Mouse (Mus musculus) limb, embryonic 14.5 days (tissue): ENCODE results near the gene Ccdc28a. TPM values are rescaled to one million over a fixed set of nuclear protein-coding genes. Genes with fewer than 3 reads are reported as not detected.

Experiments used
- ATAC-seq: fragments of 200-750 bp; cut with Nextera tagmentation; 2 replicates; pipeline ENCODE4 v1.8.0; 2017; ENCODE audit warnings: low read depth, moderate number of reproducible peaks, moderate TSS enrichment; ENCODE audit not compliant: low FRiP score
- DNase-seq: peaks from one replicate; pipeline ENCODE4 v3.0.0-alpha.2; 2015; ENCODE audit warnings: low spot score
- H3K27ac ChIP-seq: fragments of 300-500 bp; sonication (generic); replicated peaks from 2 replicates; pipeline ENCODE4 v1.5.1; 2014; ENCODE audit warnings: low read depth, mild to moderate bottlenecking, low read length, moderate library complexity, mixed read lengths
- H3K27me3 ChIP-seq: fragments of 300-500 bp; sonication (generic); 2 replicates; pipeline ENCODE4 v1.6.1; 2014; ENCODE audit warnings: low read length, mixed read lengths; ENCODE audit not compliant: control insufficient read depth, insufficient read depth
- H3K36me3 ChIP-seq: fragments of 300-500 bp; sonication (generic); 2 replicates; pipeline ENCODE4 v1.6.1; 2014; ENCODE audit warnings: mild to moderate bottlenecking, low read length, moderate library complexity, mixed read lengths; ENCODE audit not compliant: control insufficient read depth, insufficient read depth
- H3K4me1 ChIP-seq: fragments of 300-500 bp; sonication (generic); 2 replicates; pipeline ENCODE4 v1.6.1; 2014; ENCODE audit warnings: antibody characterized with exemption, low read length, mixed read lengths; ENCODE audit not compliant: control insufficient read depth, insufficient read depth
- H3K4me2 ChIP-seq: fragments of 300-500 bp; sonication (generic); replicated peaks from 2 replicates; pipeline ENCODE4 v1.6.1; 2014; ENCODE audit warnings: low read depth, mild to moderate bottlenecking, low read length, moderate library complexity; ENCODE audit not compliant: severe bottlenecking
- H3K4me3 ChIP-seq: fragments of 300-500 bp; sonication (generic); replicated peaks from 2 replicates; pipeline ENCODE4 v1.5.1; 2014; ENCODE audit warnings: low read length
- H3K9ac ChIP-seq: fragments of 300-500 bp; sonication (generic); 2 replicates; pipeline ENCODE4 v1.6.1; 2014; ENCODE audit warnings: mild to moderate bottlenecking, low read depth, low read length, moderate library complexity; ENCODE audit not compliant: severe bottlenecking
- H3K9me3 ChIP-seq: fragments of 300-500 bp; sonication (generic); 2 replicates; pipeline ENCODE4 v1.6.1; 2016; ENCODE audit warnings: low read length; ENCODE audit not compliant: control insufficient read depth
- POLR2A ChIP-seq: fragments of 200-500 bp; IDR thresholded peaks from 2 replicates; pipeline ENCODE4 v1.8.0; 2012; ENCODE audit warnings: inconsistent platforms, mild to moderate bottlenecking, moderate library complexity, borderline replicate concordance; ENCODE audit not compliant: insufficient read depth, insufficient read length; ENCODE audit errors: extremely low read depth
- WGBS: fragments of 180-500 bp; shearing (Covaris S2); extraction: QIAGEN DNeasy Blood & Tissue Kit; methylation state at CpG from one replicate; pipeline ENCODE4 v1.1.7; 2014; 5-methylcytosine and 5-hydroxymethylcytosine counted together
- polyA plus RNA-seq, 2 experiments: library from polyadenylated mRNA; depleted of rRNA in 1 of 2; stranded (reverse) in 1 of 2; unstranded in 1 of 2; fragments of >200 nt; fragmentation: Nextera tagmentation in 1 of 2; extraction: Ambion mirVana in 1 of 2; gene quantifications; 2 replicates each; pipeline versions ENCODE4 v1.2.1 to v1.2.3; 2012 to 2014

Gene Ccdc28a
- polyA plus RNA-seq, 2 experiments: 14.6 to 20.6 TPM

DNA sequence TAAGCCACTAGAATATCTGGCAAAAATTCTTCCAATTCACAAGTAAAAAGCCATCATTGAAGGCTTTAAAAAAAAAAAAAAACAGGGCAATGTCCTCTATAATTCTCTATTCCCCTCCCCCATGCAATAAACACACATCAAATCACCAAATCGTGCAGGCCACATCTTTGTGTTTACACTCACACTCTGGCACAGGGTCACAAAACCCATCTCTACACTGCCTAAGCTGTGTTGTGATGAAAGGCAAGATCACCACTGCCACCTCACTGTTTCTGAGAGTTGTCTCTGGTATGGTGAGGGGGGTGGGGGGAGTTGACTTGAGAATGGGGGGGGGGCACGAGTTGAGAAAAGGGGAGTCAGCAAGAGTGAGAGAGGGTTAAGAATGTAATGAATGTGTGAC, 57.5 kb downstream of the Ccdc28a start:
- Histone ChIP-seq H3K4me3 (no peak overlapping the region), H3K4me2 (no peak overlapping the region), H3K27me3 (no peaks in the 10 kb centered on the region), H3K4me1 (no peaks in the 10 kb centered on the region), H3K27ac (no peak overlapping the region), H3K9me3 (no peaks in the 10 kb centered on the region), H3K9ac (no peak overlapping the region), H3K36me3 (no peaks in the 10 kb centered on the region)
- no peak for TF ChIP-seq POLR2A
- 30% methylated on average over 2 of the region's 2 CpGs for WGBS
- ATAC-seq: no peak
- DNase-seq: no peak

DNA sequence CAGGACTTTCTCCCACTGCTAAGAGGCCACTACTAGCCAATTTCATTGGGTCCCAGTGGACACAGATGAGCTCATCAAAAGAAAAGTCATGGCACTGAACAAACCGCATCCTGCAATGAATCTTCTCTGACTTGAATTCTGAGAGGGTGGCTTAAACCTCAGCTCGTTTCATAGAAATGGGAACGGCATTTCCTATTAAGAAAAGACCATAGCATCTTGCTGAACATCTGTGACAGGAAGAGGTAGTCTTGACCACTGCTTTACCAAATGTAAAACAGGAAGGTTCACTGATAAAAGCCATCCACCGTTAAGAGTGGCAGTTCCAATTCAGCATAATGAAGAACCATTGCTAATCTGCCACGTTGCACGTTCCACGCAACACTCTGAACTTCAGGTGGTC, 58.1 kb downstream of the Ccdc28a start:
- Histone ChIP-seq H3K36me3 (no peaks in the 10 kb centered on the region), H3K27ac (no peak overlapping the region), H3K4me1 (no peaks in the 10 kb centered on the region), H3K27me3 (no peaks in the 10 kb centered on the region), H3K4me2 (no peak overlapping the region), H3K4me3 (no peak overlapping the region), H3K9ac (no peak overlapping the region), H3K9me3 (no peaks in the 10 kb centered on the region)
- DNase-seq (no peak), ATAC-seq (no peak)
- no peak for TF ChIP-seq POLR2A
- 83% methylated on average over 7 of the region's 7 CpGs for WGBS

GRCm38 (mm10) chr10:18175087-18175486, 59.7 kb downstream of the Ccdc28a start:
- H3K9me3 ChIP-seq: no peaks in the 10 kb centered on the region
- H3K27me3 ChIP-seq: no peaks in the 10 kb centered on the region
- ATAC-seq (no peak), DNase-seq (no peak)
- no peak for TF ChIP-seq POLR2A
- WGBS: 88% methylated on average over 6 of the region's 6 CpGs
- no peak overlapping the region for H3K4me2 ChIP-seq
- no peaks in the 10 kb centered on the region for H3K36me3 ChIP-seq
- H3K27ac ChIP-seq: no peak overlapping the region
- no peak overlapping the region for H3K4me3 ChIP-seq
- H3K9ac ChIP-seq: no peak overlapping the region
- no peaks in the 10 kb centered on the region for H3K4me1 ChIP-seq

Other genes with a start within 250 kb of the Ccdc28a start
- 56.5 and 92.6 TPM in 2 replicates for gene Abracl, start 211.7 kb downstream of the Ccdc28a start, polyA plus RNA-seq (2012; rRNA removed)
- 147 and 162 TPM in 2 replicates for gene Abracl, start 211.7 kb downstream of the Ccdc28a start, polyA plus RNA-seq (2014; fragmentation: Nextera tagmentation; extraction: Ambion mirVana)
- 82.3 and 90.0 TPM in 2 replicates for gene Reps1, start 179.1 kb downstream of the Ccdc28a start, polyA plus RNA-seq (2012; rRNA removed)
- gene Reps1, start 179.1 kb downstream of the Ccdc28a start, polyA plus RNA-seq (2014; fragmentation: Nextera tagmentation; extraction: Ambion mirVana): 31.8 and 43.6 TPM in 2 replicates
- 1.4 and 1.5 TPM in 2 replicates for gene Ect2l, start 24.1 kb downstream of the Ccdc28a start, polyA plus RNA-seq (2012; rRNA removed)
- 0.88 and 1.0 TPM in 2 replicates for gene Ect2l, start 24.1 kb downstream of the Ccdc28a start, polyA plus RNA-seq (2014; fragmentation: Nextera tagmentation; extraction: Ambion mirVana)
- gene Nhsl1, start 84.0 kb upstream of the Ccdc28a start, polyA plus RNA-seq (2012; rRNA removed): 16.6 and 18.8 TPM in 2 replicates
- gene Nhsl1, start 84.0 kb upstream of the Ccdc28a start, polyA plus RNA-seq (2014; fragmentation: Nextera tagmentation; extraction: Ambion mirVana): 13.4 and 14.5 TPM in 2 replicates